Mouse (Mus musculus): ENCODE results near the gene Slc4a1. TPM values are rescaled to one million over a fixed set of nuclear protein-coding genes. Genes with fewer than 3 reads are reported as not detected.

The Slc4a1 gene
- polyA plus RNA-seq (2014; fragmentation: Illumina TruSeq; extraction: RNeasy Lipid Tissue Mini Kit (QIAGEN cat#74804); ENCODE audit: low read depth, low replicate concordance) = not detected

GRCm38 (mm10) chr11:102366103-102366502 lies at the start of gene Slc4a1:
TSS of gene Slc4a1 (minus strand) at chr11:102366203.

GRCm38 (mm10) chr11:102407834-102408215 lies 41.8 kb upstream of the Slc4a1 start, which contains the start of gene Slc25a39:
TSS of gene Slc25a39 (minus strand) at chr11:102407946.

GRCm38 (mm10) chr11:102393238-102393634 lies 27.2 kb upstream of the Slc4a1 start, which contains the start of gene Rundc3a:
TSS of gene Rundc3a (plus strand) at chr11:102393403.

GRCm38 (mm10) chr11:102319410-102319792 lies 46.6 kb downstream of the Slc4a1 start, which contains the start of gene Ubtf:
TSS of gene Ubtf (minus strand) at chr11:102319742.

Other genes starting within 250 kb of the Slc4a1 start
- not detected for gene Nags, start 220.7 kb downstream of the Slc4a1 start, polyA plus RNA-seq (2014; fragmentation: Illumina TruSeq; extraction: RNeasy Lipid Tissue Mini Kit (QIAGEN cat#74804); ENCODE audit: low read depth, low replicate concordance)
- 4.1 TPM for gene Tmem101, start 209.8 kb downstream of the Slc4a1 start, polyA plus RNA-seq (2014; fragmentation: Illumina TruSeq; extraction: RNeasy Lipid Tissue Mini Kit (QIAGEN cat#74804); ENCODE audit: low read depth, low replicate concordance)
- gene Lsm12, start 180.9 kb downstream of the Slc4a1 start, polyA plus RNA-seq (2014; fragmentation: Illumina TruSeq; extraction: RNeasy Lipid Tissue Mini Kit (QIAGEN cat#74804); ENCODE audit: low read depth, low replicate concordance) = 57.3 TPM
- gene G6pc3, start 176.6 kb downstream of the Slc4a1 start, polyA plus RNA-seq (2014; fragmentation: Illumina TruSeq; extraction: RNeasy Lipid Tissue Mini Kit (QIAGEN cat#74804); ENCODE audit: low read depth, low replicate concordance) = 3.1 TPM
- 2.8 TPM for gene Hdac5, start 136.0 kb downstream of the Slc4a1 start, polyA plus RNA-seq (2014; fragmentation: Illumina TruSeq; extraction: RNeasy Lipid Tissue Mini Kit (QIAGEN cat#74804); ENCODE audit: low read depth, low replicate concordance)
- gene BC030867, start 117.3 kb downstream of the Slc4a1 start, polyA plus RNA-seq (2014; fragmentation: Illumina TruSeq; extraction: RNeasy Lipid Tissue Mini Kit (QIAGEN cat#74804); ENCODE audit: low read depth, low replicate concordance) = not detected
- 0.66 TPM for gene Asb16, start 97.5 kb downstream of the Slc4a1 start, polyA plus RNA-seq (2014; fragmentation: Illumina TruSeq; extraction: RNeasy Lipid Tissue Mini Kit (QIAGEN cat#74804); ENCODE audit: low read depth, low replicate concordance)
- gene Tmub2, start 81.3 kb downstream of the Slc4a1 start, polyA plus RNA-seq (2014; fragmentation: Illumina TruSeq; extraction: RNeasy Lipid Tissue Mini Kit (QIAGEN cat#74804); ENCODE audit: low read depth, low replicate concordance) = 7.2 TPM
- gene Atxn7l3, start 69.6 kb downstream of the Slc4a1 start, polyA plus RNA-seq (2014; fragmentation: Illumina TruSeq; extraction: RNeasy Lipid Tissue Mini Kit (QIAGEN cat#74804); ENCODE audit: low read depth, low replicate concordance) = 8.9 TPM
- gene Ubtf, start 46.5 kb downstream of the Slc4a1 start, polyA plus RNA-seq (2014; fragmentation: Illumina TruSeq; extraction: RNeasy Lipid Tissue Mini Kit (QIAGEN cat#74804); ENCODE audit: low read depth, low replicate concordance) = 48.8 TPM
- 0.32 TPM for gene Rundc3a, start 27.2 kb upstream of the Slc4a1 start, polyA plus RNA-seq (2014; fragmentation: Illumina TruSeq; extraction: RNeasy Lipid Tissue Mini Kit (QIAGEN cat#74804); ENCODE audit: low read depth, low replicate concordance)
- gene Slc25a39, start 41.7 kb upstream of the Slc4a1 start, polyA plus RNA-seq (2014; fragmentation: Illumina TruSeq; extraction: RNeasy Lipid Tissue Mini Kit (QIAGEN cat#74804); ENCODE audit: low read depth, low replicate concordance) = 8.5 TPM
- 9.7 TPM for gene Grn, start 64.1 kb upstream of the Slc4a1 start, polyA plus RNA-seq (2014; fragmentation: Illumina TruSeq; extraction: RNeasy Lipid Tissue Mini Kit (QIAGEN cat#74804); ENCODE audit: low read depth, low replicate concordance)
- gene Fam171a2, start 81.5 kb upstream of the Slc4a1 start, polyA plus RNA-seq (2014; fragmentation: Illumina TruSeq; extraction: RNeasy Lipid Tissue Mini Kit (QIAGEN cat#74804); ENCODE audit: low read depth, low replicate concordance) = not detected
- not detected for gene Itga2b, start 103.9 kb upstream of the Slc4a1 start, polyA plus RNA-seq (2014; fragmentation: Illumina TruSeq; extraction: RNeasy Lipid Tissue Mini Kit (QIAGEN cat#74804); ENCODE audit: low read depth, low replicate concordance)
- gene Gpatch8, start 190.2 kb upstream of the Slc4a1 start, polyA plus RNA-seq (2014; fragmentation: Illumina TruSeq; extraction: RNeasy Lipid Tissue Mini Kit (QIAGEN cat#74804); ENCODE audit: low read depth, low replicate concordance) = 30.0 TPM
- gene Gm11627, start 213.3 kb upstream of the Slc4a1 start, polyA plus RNA-seq (2014; fragmentation: Illumina TruSeq; extraction: RNeasy Lipid Tissue Mini Kit (QIAGEN cat#74804); ENCODE audit: low read depth, low replicate concordance) = 11.8 TPM
- gene Fzd2, start 238.2 kb upstream of the Slc4a1 start, polyA plus RNA-seq (2014; fragmentation: Illumina TruSeq; extraction: RNeasy Lipid Tissue Mini Kit (QIAGEN cat#74804); ENCODE audit: low read depth, low replicate concordance) = 2.8 TPM

All from sigmoid colon, adult 10 weeks (tissue).